Mouse (Mus musculus) forelimb bud, embryonic 11.5 days (tissue): ENCODE data around the gene Kif1bp.

Experiments
- DNase-seq: peaks from one replicate; pipeline ENCODE4 v3.0.0-alpha.2; 2012; ENCODE audit warnings: low read depth, low spot score

The Kif1bp gene

GRCm38 (mm10) chr10:62556558-62556901, 21.7 kb downstream of the Kif1bp start:
- DNase-seq, result no peak

- no peak for DNase-seq
Observed at GRCm38 (mm10) chr10:62555705-62556557, 22.3 kb downstream of the Kif1bp start.

DNA sequence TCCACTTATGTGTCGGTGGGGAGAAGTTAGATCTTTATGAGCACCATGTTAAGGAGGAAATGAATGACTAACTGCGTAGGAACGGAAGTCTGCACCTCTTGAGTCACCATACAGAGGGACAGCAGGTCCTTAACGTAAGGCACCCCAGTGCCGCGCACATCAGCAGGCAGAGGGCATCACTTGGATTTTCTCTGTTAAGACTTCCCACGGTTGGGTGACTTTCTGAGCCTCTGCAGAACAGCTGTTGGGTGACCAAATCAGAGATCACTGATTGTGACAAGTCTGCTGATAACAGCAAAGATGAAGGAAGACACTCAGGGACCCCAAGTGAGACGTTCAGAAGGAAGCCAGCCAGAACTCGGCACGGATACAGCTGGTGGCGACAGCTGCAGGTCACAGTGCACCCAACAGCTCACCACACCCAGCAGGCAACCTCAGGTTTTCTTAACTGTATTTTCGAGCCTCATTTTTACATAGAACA, 24.6 kb downstream of the Kif1bp start:
- no peak for DNase-seq

GRCm38 (mm10) chr10:62550787-62551300, 27.4 kb downstream of the Kif1bp start:
- DNase-seq, result no peak

GRCm38 (mm10) chr10:62549523-62550166, 28.6 kb downstream of the Kif1bp start:
- peak; percentile 67 for DNase-seq

- no peak for DNase-seq
Observed at GRCm38 (mm10) chr10:62546441-62546840, 31.8 kb downstream of the Kif1bp start.

GRCm38 (mm10) chr10:62545759-62546158, 32.5 kb downstream of the Kif1bp start:
- DNase-seq, result no peak

GRCm38 (mm10) chr10:62544316-62544715, 33.9 kb downstream of the Kif1bp start:
- no peak for DNase-seq

- no peak for DNase-seq
Observed at GRCm38 (mm10) chr10:62543399-62543808, 34.9 kb downstream of the Kif1bp start.

DNA sequence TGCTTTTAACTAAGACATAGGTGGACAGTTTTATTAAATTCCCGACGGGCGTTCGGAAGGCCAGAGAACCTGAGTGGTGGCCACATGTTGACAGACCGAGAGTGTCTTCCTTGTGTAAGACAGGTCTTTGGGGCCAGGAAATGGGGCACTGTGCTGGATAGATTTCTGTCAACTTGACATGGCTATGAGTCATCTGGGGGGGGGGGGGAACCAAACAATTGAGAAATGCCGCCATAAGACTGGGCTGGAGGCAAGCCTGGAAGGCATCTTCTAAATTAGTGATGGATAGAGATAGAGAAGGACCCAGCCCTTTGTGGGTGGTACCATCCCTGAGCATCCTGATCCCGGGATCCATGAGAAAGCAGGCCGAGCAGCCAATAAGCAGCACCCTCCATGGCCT, 35.3 kb downstream of the Kif1bp start:
- no peak for DNase-seq

GRCm38 (mm10) chr10:62542507-62542906, 35.8 kb downstream of the Kif1bp start:
- no peak for DNase-seq

- DNase-seq, result no peak
Observed at GRCm38 (mm10) chr10:62541499-62541898, 36.8 kb downstream of the Kif1bp start.

- DNase-seq, result no peak
Observed at GRCm38 (mm10) chr10:62540800-62541199, 37.5 kb downstream of the Kif1bp start.

DNA sequence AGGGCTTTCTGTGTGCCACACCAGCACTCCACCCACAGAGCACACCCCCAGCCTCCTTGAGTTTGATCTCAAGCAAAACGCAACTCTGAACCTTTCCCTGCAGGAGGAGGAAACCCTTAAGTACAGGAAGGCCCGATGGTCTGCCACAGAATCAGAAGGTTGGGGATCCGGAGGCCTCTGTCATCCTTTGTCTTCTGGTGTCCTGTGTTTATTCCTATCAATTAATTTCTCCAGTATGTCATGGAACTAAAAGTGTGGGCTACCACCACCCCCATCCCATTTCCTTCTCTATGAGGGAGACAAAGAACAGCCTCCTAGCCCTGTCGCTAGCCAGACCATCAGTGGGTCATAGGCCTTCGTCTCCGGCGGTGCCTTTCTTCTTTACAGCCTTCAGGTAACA, 43.7 kb downstream of the Kif1bp start:
- no peak for DNase-seq

DNA sequence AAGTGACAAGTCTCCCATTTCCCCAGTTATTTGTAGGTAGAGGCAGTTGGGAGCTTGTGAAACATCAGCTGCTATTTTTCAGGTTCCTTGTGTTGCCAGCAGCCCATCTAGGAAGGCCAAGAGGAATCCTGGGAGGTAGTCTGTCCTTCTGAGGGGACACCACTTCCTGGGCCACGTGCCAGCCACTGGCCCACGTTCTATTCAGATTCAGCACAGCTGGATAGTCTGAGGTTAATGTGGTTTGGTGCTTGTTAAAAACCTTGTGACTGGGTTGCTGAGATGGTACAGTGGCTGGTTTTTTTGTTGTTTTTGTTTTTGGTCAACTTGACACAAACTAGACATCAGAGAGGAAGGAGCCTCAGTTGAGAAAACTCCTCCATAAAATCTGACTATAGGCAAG, 45.4 kb downstream of the Kif1bp start:
- DNase-seq, result no peak

- no peak for DNase-seq
Observed at GRCm38 (mm10) chr10:62530183-62530582, 48.1 kb downstream of the Kif1bp start.

DNA sequence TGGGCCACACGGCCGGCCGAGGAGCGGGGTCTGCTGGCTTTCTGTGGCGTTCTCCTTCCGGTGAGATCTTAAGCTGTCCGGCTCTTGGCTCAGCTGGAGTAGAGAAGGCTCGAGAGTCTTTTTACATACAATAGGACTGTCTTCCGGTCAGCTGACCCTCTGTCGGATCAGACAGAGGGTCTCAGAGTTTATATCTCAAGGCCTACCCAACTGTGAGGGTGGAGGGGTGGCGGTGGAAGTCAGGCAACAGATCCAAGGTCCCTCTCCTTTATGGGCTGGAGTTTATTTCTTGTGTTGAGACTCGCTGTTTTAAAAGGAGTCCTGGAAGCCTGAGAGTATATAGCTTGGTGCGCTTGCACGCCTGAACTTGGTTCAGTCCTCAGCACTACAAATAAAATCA, 50.9 kb downstream of the Kif1bp start, which contains the start of gene Srgn:
Gene Srgn (minus strand): TSS at position 101 of the 400 bp plus-strand sequence.
- no peak for DNase-seq

- DNase-seq, result no peak
Observed at GRCm38 (mm10) chr10:62522346-62522950, 55.8 kb downstream of the Kif1bp start.

GRCm38 (mm10) chr10:62521763-62522162, 56.5 kb downstream of the Kif1bp start:
- no peak for DNase-seq

GRCm38 (mm10) chr10:62520911-62521310, 57.3 kb downstream of the Kif1bp start:
- DNase-seq, result no peak

- no peak for DNase-seq
Observed at GRCm38 (mm10) chr10:62517511-62517910, 60.7 kb downstream of the Kif1bp start.

- no peak for DNase-seq
Observed at GRCm38 (mm10) chr10:62512855-62513254, 65.4 kb downstream of the Kif1bp start.
